Mouse (Mus musculus) cerebellum, adult 8-10 months (tissue): ENCODE data around the gene Fopnl.
A peak's percentile ranks its signal among the peaks of the same experiment; 100 is the strongest.

ENCODE experiments used
- DNase-seq: peaks from one replicate; pipeline ENCODE4 v3.0.0; 2022

The Fopnl gene

GRCm38 (mm10) chr16:14306451-14306850 is 10.8 kb downstream of the Fopnl start:
- no peak for DNase-seq

GRCm38 (mm10) chr16:14304791-14305190 is 12.4 kb downstream of the Fopnl start:
- DNase-seq, result no peak

- DNase-seq, result no peak
These were observed 13.5 kb downstream of the Fopnl start for GRCm38 (mm10) chr16:14303676-14304075.

- no peak for DNase-seq
These were observed 14.1 kb downstream of the Fopnl start for GRCm38 (mm10) chr16:14303148-14303547.

GRCm38 (mm10) chr16:14298461-14298860 is 18.7 kb downstream of the Fopnl start:
- no peak for DNase-seq

GRCm38 (mm10) chr16:14297746-14298145 is 19.5 kb downstream of the Fopnl start:
- DNase-seq, result no peak

GRCm38 (mm10) chr16:14297137-14297536 is 20.1 kb downstream of the Fopnl start:
- DNase-seq, result no peak

GRCm38 (mm10) chr16:14296544-14297124 is 20.6 kb downstream of the Fopnl start:
- no peak for DNase-seq

- DNase-seq, result no peak
These were observed 21.9 kb downstream of the Fopnl start for GRCm38 (mm10) chr16:14295291-14295690.

- DNase-seq, result no peak
These were observed 24.7 kb downstream of the Fopnl start for GRCm38 (mm10) chr16:14292205-14293199.

- DNase-seq, result peak; percentile 23
These were observed 26.0 kb downstream of the Fopnl start, which contains the start of gene Myh11 for GRCm38 (mm10) chr16:14291223-14291622. TSS of gene Myh11 (minus strand) at chr16:14291372.

GRCm38 (mm10) chr16:14272374-14272965 is 44.7 kb downstream of the Fopnl start:
- DNase-seq, result no peak

- no peak for DNase-seq
These were observed 51.8 kb downstream of the Fopnl start for GRCm38 (mm10) chr16:14265203-14265920.

- no peak for DNase-seq
These were observed 52.7 kb downstream of the Fopnl start for GRCm38 (mm10) chr16:14264504-14264903.

- DNase-seq, result no peak
These were observed 54.0 kb downstream of the Fopnl start for GRCm38 (mm10) chr16:14263241-14263640.

- DNase-seq, result no peak
These were observed 54.8 kb downstream of the Fopnl start for GRCm38 (mm10) chr16:14262410-14262809.

- no peak for DNase-seq
These were observed 58.3 kb downstream of the Fopnl start for GRCm38 (mm10) chr16:14258856-14259255.

- no peak for DNase-seq
These were observed 63.6 kb downstream of the Fopnl start for GRCm38 (mm10) chr16:14253586-14253985.

- DNase-seq, result no peak
These were observed 64.3 kb downstream of the Fopnl start for GRCm38 (mm10) chr16:14252877-14253276.

GRCm38 (mm10) chr16:14249913-14250312 is 67.3 kb downstream of the Fopnl start:
- no peak for DNase-seq
